Mouse (Mus musculus) ES-E14 (cell line): ENCODE data around the gene Mtpn.

Experiments
- CHD2 ChIP-seq: IDR thresholded peaks from 2 replicates; pipeline ENCODE4 v1.6.1; 2014; ENCODE audit warnings: mild to moderate bottlenecking, low read depth, low read length, inconsistent platforms
- HCFC1 ChIP-seq: IDR thresholded peaks from 2 replicates; pipeline ENCODE4 v1.6.1; 2012; ENCODE audit warnings: low read length, inconsistent platforms, borderline replicate concordance; ENCODE audit not compliant: insufficient read depth
- ZNF384 ChIP-seq: IDR thresholded peaks from 2 replicates; pipeline ENCODE4 v1.6.1; 2012; ENCODE audit warnings: low read depth, low read length, inconsistent platforms

DNA sequence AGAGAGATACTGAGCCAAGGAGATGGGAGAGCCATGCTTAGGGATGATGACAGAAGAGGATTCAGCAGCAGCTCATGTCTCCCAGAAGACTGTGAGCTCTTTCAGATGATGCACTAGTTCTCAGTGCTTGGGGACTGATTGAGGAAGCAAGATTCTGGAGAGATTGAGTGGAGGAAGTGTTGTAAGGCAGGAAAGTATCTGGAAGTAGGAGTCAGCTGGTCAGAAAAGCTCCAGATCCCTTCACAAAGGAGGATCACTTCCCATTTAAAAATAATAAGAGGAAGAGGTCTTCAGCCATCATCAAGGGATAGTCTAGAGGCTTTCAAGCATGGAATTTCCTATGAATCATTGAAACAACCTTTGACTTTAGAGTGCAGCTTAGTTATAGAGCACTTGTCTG lies 29.0 kb upstream of the Mtpn start:
- no peak for TF ChIP-seq ZNF384
- TF ChIP-seq HCFC1, result no peak
- no peak for TF ChIP-seq CHD2
